Comparison of ENCODE assay signal across 28 mouse cellular contexts in the genomic region with DNA sequence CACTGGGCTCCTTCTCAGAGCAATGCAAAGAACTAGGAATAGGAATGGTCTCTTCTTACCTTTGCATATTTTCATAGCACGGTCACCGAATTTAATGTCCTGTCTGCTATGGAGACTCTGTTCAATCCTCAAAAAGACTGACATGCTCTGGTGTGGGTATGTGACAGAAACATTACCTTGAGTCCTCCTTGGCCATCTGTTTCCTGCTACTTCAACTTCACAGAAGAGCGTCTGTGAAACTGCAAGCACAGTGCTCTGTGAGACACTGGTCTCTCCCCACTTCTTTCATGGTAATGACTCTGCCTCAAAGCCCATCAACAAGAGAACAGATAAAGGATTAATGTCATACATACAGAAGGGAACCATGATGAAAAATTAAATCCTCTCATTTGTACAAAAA. TPM values are rescaled to one million over a fixed set of nuclear protein-coding genes. Genes with fewer than 3 reads are reported as not detected.
DNase-seq lines count a peak whose midpoint lies in the region; ATAC-seq and TF ChIP-seq lines count a peak whose summit lies in the region.
"Had no signal": no experiment of that assay in that cellular context is flagged by ENCODE, and none has a peak within 500 bp of the region (broad histone marks: within the 10 kb centered on the region; RNA-seq: fewer than 3 reads in every experiment).

No protein-coding gene starts in this region.

- H3K4me2 ChIP-seq in hindbrain, embryonic 13.5 days = no peak overlapping the region
- H3K4me2 ChIP-seq: embryonic facial prominence, embryonic 15.5 days; hindbrain, embryonic 15.5 days; kidney, embryonic 15.5 days; limb, embryonic 12.5 days; liver, embryonic 13.5 days; midbrain, embryonic 13.5 days; neural tube, embryonic 13.5 days; stomach, embryonic 15.5 days had no signal

- peak overlapping the region; percentile 98 for H3K27ac ChIP-seq in spleen, adult 2 months (ENCODE audit: insufficient read depth, low read length)
- H3K27ac ChIP-seq in hindbrain, embryonic 13.5 days = no peak overlapping the region
- H3K27ac ChIP-seq: embryonic facial prominence, embryonic 15.5 days; hindbrain, embryonic 15.5 days; kidney, embryonic 15.5 days; limb, embryonic 12.5 days; liver, embryonic 13.5 days; midbrain, embryonic 13.5 days; neural tube, embryonic 13.5 days; stomach, embryonic 15.5 days had no signal

- TF ChIP-seq CTCF in spleen, adult 2 months (IDR thresholded peaks at IDR 0.05; ENCODE audit: extremely low read depth, insufficient read depth, insufficient read length, insufficient replicate concordance) = no peak

- DNase-seq in spleen, adult 2 months (ENCODE audit: low read depth in 1 of 2, low spot score in 2 of 2) = peak in 1 of 2 experiments; percentile 52
- DNase-seq in spleen, adult 18-20 months = no peak
- peak; percentile 81 for DNase-seq in CD4-positive helper T cell, adult 2 months (ENCODE audit: low read depth, low spot score)
- peak; percentile 62 for DNase-seq in T-cell, adult 2 months (ENCODE audit: low spot score)
- no peak for DNase-seq in Muller cell, postnatal 12 days (ENCODE audit: inconsistent ontology term)
- DNase-seq: adrenal gland, adult 8-10 months; cerebellum, adult 11-12 months; cerebellum, postnatal 14 days; forebrain, postnatal 0 days; heart, adult 18-20 months; heart, postnatal 36 days; liver, embryonic 13.5 days; thymus, adult 18-20 months had no signal

- H3K36me3 ChIP-seq in spleen, adult 2 months (ENCODE audit: control insufficient read depth, insufficient read depth, low read length) = peaks cover 11% of the 10 kb centered on the region
- H3K36me3 ChIP-seq in hindbrain, embryonic 13.5 days = no peaks in the 10 kb centered on the region
- H3K36me3 ChIP-seq: embryonic facial prominence, embryonic 15.5 days; hindbrain, embryonic 15.5 days; kidney, embryonic 15.5 days; limb, embryonic 12.5 days; liver, embryonic 13.5 days; midbrain, embryonic 13.5 days; neural tube, embryonic 13.5 days; stomach, embryonic 15.5 days had no signal

- 0 out of 2 replicates have a peak, but pooled peaks have one; percentile 17 for ATAC-seq in megakaryocyte progenitor cell, adult 5-6 weeks (replicated peaks; ENCODE audit: poor library complexity)
- no peak for ATAC-seq in hindbrain, embryonic 13.5 days (ENCODE audit: low FRiP score)
- ATAC-seq: forebrain, postnatal 0 days; intestine, postnatal 0 days; midbrain, embryonic 13.5 days had no signal

- TF ChIP-seq POLR2A in spleen, adult 2 months (IDR thresholded peaks at IDR 0.05; ENCODE audit: low read depth, low read length) = peak; percentile 92

- H3K9ac ChIP-seq in hindbrain, embryonic 13.5 days = no peak overlapping the region
- H3K9ac ChIP-seq: embryonic facial prominence, embryonic 15.5 days; forebrain, postnatal 0 days; hindbrain, embryonic 15.5 days; kidney, embryonic 15.5 days; limb, embryonic 12.5 days; liver, embryonic 13.5 days; midbrain, embryonic 13.5 days; neural tube, embryonic 13.5 days; stomach, embryonic 15.5 days had no signal

- no peaks in the 10 kb centered on the region for H3K27me3 ChIP-seq in spleen, adult 2 months (ENCODE audit: control insufficient read depth, insufficient read depth, low read length)
- H3K27me3 ChIP-seq in hindbrain, embryonic 13.5 days = no peaks in the 10 kb centered on the region
- H3K27me3 ChIP-seq: embryonic facial prominence, embryonic 15.5 days; hindbrain, embryonic 15.5 days; kidney, embryonic 15.5 days; limb, embryonic 12.5 days; liver, embryonic 13.5 days; midbrain, embryonic 13.5 days; neural tube, embryonic 13.5 days; stomach, embryonic 15.5 days had no signal

- H3K4me1 ChIP-seq in spleen, adult 2 months (ENCODE audit: control insufficient read depth, insufficient read depth, insufficient read length) = peaks cover 6% of the 10 kb centered on the region; the same call in 1 of the 2 replicates
- no peaks in the 10 kb centered on the region for H3K4me1 ChIP-seq in hindbrain, embryonic 13.5 days (replicated peaks)
- H3K4me1 ChIP-seq: embryonic facial prominence, embryonic 15.5 days; hindbrain, embryonic 15.5 days; kidney, embryonic 15.5 days; limb, embryonic 12.5 days; liver, embryonic 13.5 days; midbrain, embryonic 13.5 days; neural tube, embryonic 13.5 days; stomach, embryonic 15.5 days had no signal

- 14% methylated on average over 3 of the region's 3 CpGs for WGBS in spleen, adult 2 months
- 83% methylated on average over 3 of the region's 3 CpGs for whole genome bisulfite sequencing in hindbrain, embryonic 13.5 days

- no peaks in the 10 kb centered on the region for H3K9me3 ChIP-seq in hindbrain, embryonic 13.5 days
- H3K9me3 ChIP-seq: embryonic facial prominence, embryonic 15.5 days; hindbrain, embryonic 15.5 days; kidney, embryonic 15.5 days; limb, embryonic 12.5 days; liver, embryonic 13.5 days; midbrain, embryonic 13.5 days; neural tube, embryonic 13.5 days; stomach, embryonic 15.5 days had no signal

- H3K4me3 ChIP-seq in spleen, adult 2 months (ENCODE audit: extremely low read depth, insufficient read depth, insufficient read length) = peak overlapping the region; percentile 61
- H3K4me3 ChIP-seq in hindbrain, embryonic 13.5 days = no peak overlapping the region
- H3K4me3 ChIP-seq: embryonic facial prominence, embryonic 15.5 days; hindbrain, embryonic 15.5 days; kidney, embryonic 15.5 days; limb, embryonic 12.5 days; liver, embryonic 13.5 days; midbrain, embryonic 13.5 days; neural tube, embryonic 13.5 days; stomach, embryonic 15.5 days had no signal

RNA-seq across cellular contexts. Expression of gene Gm8369, which starts 1.4 kb away (rescaled TPM):
- polyA plus RNA-seq in spleen, adult 2 months (2012; rRNA removed) = 35.9 and 38.1 TPM in 2 replicates
- total RNA-seq in megakaryocyte progenitor cell, adult 5-6 weeks (2015) = 0.67 and 2.5 TPM in 2 replicates
- 1.2 and 1.3 TPM in 2 replicates for total RNA-seq in megakaryocyte progenitor cell, adult 5-6 weeks (2017)
- polyA plus RNA-seq in hindbrain, embryonic 13.5 days (2015; fragmentation: Nextera tagmentation; extraction: Ambion mirVana) = not detected in 2 replicates
- total RNA-seq: forebrain, postnatal 0 days; gastrocnemius, adult 8-10 months had no signal
- polyA plus RNA-seq: heart, embryonic 14.5 days; hindbrain, embryonic 15.5 days; kidney, embryonic 15.5 days; limb, embryonic 12.5 days; liver, embryonic 13.5 days; lung, embryonic 16.5 days; midbrain, embryonic 13.5 days; neural tube, embryonic 13.5 days; stomach, embryonic 15.5 days had no signal

RNA-seq across cellular contexts. Expression of gene Ms4a6c, which starts 15.2 kb away (rescaled TPM):
- 8.9 and 12.2 TPM in 2 replicates for polyA plus RNA-seq in spleen, adult 2 months (2012; rRNA removed)
- 181 and 238 TPM in 2 replicates for total RNA-seq in megakaryocyte progenitor cell, adult 5-6 weeks (2015)
- total RNA-seq in megakaryocyte progenitor cell, adult 5-6 weeks (2017) = 142 and 174 TPM in 2 replicates
- 2.6 and 3.7 TPM in 2 replicates for polyA plus RNA-seq in hindbrain, embryonic 13.5 days (2015; fragmentation: Nextera tagmentation; extraction: Ambion mirVana)

RNA-seq across cellular contexts. Expression of gene Ms4a6b, which starts 31.9 kb away (rescaled TPM):
- polyA plus RNA-seq in spleen, adult 2 months (2012; rRNA removed) = 27.9 and 34.8 TPM in 2 replicates
- 44.8 and 47.0 TPM in 2 replicates for total RNA-seq in megakaryocyte progenitor cell, adult 5-6 weeks (2015)
- total RNA-seq in megakaryocyte progenitor cell, adult 5-6 weeks (2017) = 19.8 and 24.4 TPM in 2 replicates
- polyA plus RNA-seq in hindbrain, embryonic 13.5 days (2015; fragmentation: Nextera tagmentation; extraction: Ambion mirVana) = 2.2 and 3.6 TPM in 2 replicates

RNA-seq across cellular contexts. Expression of gene Ms4a4b, which starts 41.0 kb away (rescaled TPM):
- polyA plus RNA-seq in spleen, adult 2 months (2012; rRNA removed) = 44.9 and 62.0 TPM in 2 replicates
- 4.8 and 5.3 TPM in 2 replicates for total RNA-seq in megakaryocyte progenitor cell, adult 5-6 weeks (2015)
- total RNA-seq in megakaryocyte progenitor cell, adult 5-6 weeks (2017) = 0.88 and 1.00 TPM in 2 replicates
- not detected in 2 replicates for polyA plus RNA-seq in hindbrain, embryonic 13.5 days (2015; fragmentation: Nextera tagmentation; extraction: Ambion mirVana)
- total RNA-seq: forebrain, postnatal 0 days; gastrocnemius, adult 8-10 months; layer of hippocampus, postnatal 25 days; left cerebral cortex, postnatal 10 days had no signal
- polyA plus RNA-seq: embryonic facial prominence, embryonic 15.5 days; forebrain, postnatal 0 days; heart, embryonic 14.5 days; hindbrain, embryonic 15.5 days; kidney, embryonic 15.5 days; limb, embryonic 12.5 days; midbrain, embryonic 13.5 days; neural tube, embryonic 13.5 days had no signal

RNA-seq across cellular contexts. Expression of gene Ms4a4d, which starts 52.2 kb away (rescaled TPM):
- 8.6 and 10.2 TPM in 2 replicates for polyA plus RNA-seq in spleen, adult 2 months (2012; rRNA removed)
- total RNA-seq in megakaryocyte progenitor cell, adult 5-6 weeks (2015) = not detected in 2 replicates
- not detected in 2 replicates for total RNA-seq in megakaryocyte progenitor cell, adult 5-6 weeks (2017)
- not detected in 2 replicates for polyA plus RNA-seq in hindbrain, embryonic 13.5 days (2015; fragmentation: Nextera tagmentation; extraction: Ambion mirVana)
- total RNA-seq: forebrain, postnatal 0 days; layer of hippocampus, postnatal 25 days; left cerebral cortex, postnatal 10 days had no signal
- polyA plus RNA-seq: forebrain, postnatal 0 days; hindbrain, embryonic 15.5 days; midbrain, embryonic 13.5 days had no signal

Comparison
In these comparisons a context has a peak if more than half of its experiments do, and no peak if none do; other contexts are left out.
1. DNase-seq: peak in CD4-positive helper T cell, adult 2 months (single experiment) and T-cell, adult 2 months (single experiment); none in spleen, adult 18-20 months (0 of 2) and Muller cell, postnatal 12 days (single experiment).
2. RNA of gene Gm8369, which starts 1.4 kb away (polyA plus RNA-seq): 35.9 to 38.1 TPM in spleen, adult 2 months; not detected in hindbrain, embryonic 13.5 days; every median in the first group is over 10 times any median in the second.